Mouse (Mus musculus) liver, postnatal 0 days (tissue): ENCODE data around the gene Ninj1. TPM values are rescaled to one million over a fixed set of nuclear protein-coding genes. Genes with fewer than 3 reads are reported as not detected.
A peak's percentile ranks its signal among the peaks of the same experiment; 100 is the strongest.

Experiments
- ATAC-seq: fragments of 200-750 bp; cut with Nextera tagmentation; 2 replicates; pipeline ENCODE4 v1.8.0; 2017; ENCODE audit warnings: mild to moderate bottlenecking, moderate library complexity
- DNase-seq: peaks from one replicate; pipeline ENCODE4 v3.0.0-alpha.2; 2016
- H3K27ac ChIP-seq: fragments of 300-500 bp; sonication (generic); 2 replicates; pipeline ENCODE4 v1.5.1; 2014; ENCODE audit warnings: antibody characterized with exemption, moderate library complexity, mild to moderate bottlenecking, low read depth
- H3K27me3 ChIP-seq: fragments of 300-500 bp; sonication (generic); 2 replicates; pipeline ENCODE4 v1.6.1; 2014; ENCODE audit warnings: low read length, control low read depth, mixed read lengths; ENCODE audit not compliant: insufficient read depth
- H3K36me3 ChIP-seq: fragments of 300-500 bp; sonication (generic); replicated peaks from 2 replicates; pipeline ENCODE4 v1.6.1; 2014; ENCODE audit warnings: mild to moderate bottlenecking, control low read depth, low read length, moderate library complexity, mixed read lengths; ENCODE audit not compliant: insufficient read depth
- H3K4me1 ChIP-seq: fragments of 300-500 bp; sonication (generic); 2 replicates; pipeline ENCODE4 v1.6.1; 2014; ENCODE audit warnings: antibody characterized with exemption, mild to moderate bottlenecking, control low read depth; ENCODE audit not compliant: insufficient read depth
- H3K4me2 ChIP-seq: fragments of 300-500 bp; sonication (generic); 2 replicates; pipeline ENCODE4 v1.6.1; 2014; ENCODE audit warnings: low read depth, mild to moderate bottlenecking, low read length, moderate library complexity, mixed read lengths
- H3K4me3 ChIP-seq: fragments of 300-500 bp; sonication (generic); 2 replicates; pipeline ENCODE4 v1.5.1; 2014; ENCODE audit warnings: low read depth, low read length
- H3K9ac ChIP-seq: fragments of 300-500 bp; sonication (generic); replicated peaks from 2 replicates; pipeline ENCODE4 v1.6.1; 2014; ENCODE audit warnings: mild to moderate bottlenecking, moderate library complexity
- H3K9me3 ChIP-seq: fragments of 300-500 bp; sonication (generic); 2 replicates; pipeline ENCODE4 v1.6.1; 2016; ENCODE audit warnings: mild to moderate bottlenecking, control low read depth, low read length, mixed read lengths
- CTCF ChIP-seq: sonication (generic); IDR thresholded peaks from 2 replicates; pipeline ENCODE4 v1.5.1; 2016; ENCODE audit warnings: antibody characterized with exemption, low read depth
- EP300 ChIP-seq: IDR thresholded peaks from 2 replicates; pipeline ENCODE4 v1.6.1; 2016; ENCODE audit warnings: antibody characterized with exemption, low read depth, mild to moderate bottlenecking
- WGBS: fragments of 180-500 bp; shearing (Covaris S2); extraction: QIAGEN DNeasy Blood & Tissue Kit; methylation state at CpG from one replicate; pipeline ENCODE4 v1.1.7; 2014; ENCODE audit not compliant: insufficient replicate concordance; 5-methylcytosine and 5-hydroxymethylcytosine counted together
- polyA plus RNA-seq: library from polyadenylated mRNA; unstranded; fragments of >200 nt; fragmentation: Nextera tagmentation; extraction: Ambion mirVana; gene quantifications from 2 replicates; pipeline ENCODE4 v1.2.1, GENCODE M21; 2015

The Ninj1 gene
- 106 and 118 TPM in 2 replicates for polyA plus RNA-seq

DNA sequence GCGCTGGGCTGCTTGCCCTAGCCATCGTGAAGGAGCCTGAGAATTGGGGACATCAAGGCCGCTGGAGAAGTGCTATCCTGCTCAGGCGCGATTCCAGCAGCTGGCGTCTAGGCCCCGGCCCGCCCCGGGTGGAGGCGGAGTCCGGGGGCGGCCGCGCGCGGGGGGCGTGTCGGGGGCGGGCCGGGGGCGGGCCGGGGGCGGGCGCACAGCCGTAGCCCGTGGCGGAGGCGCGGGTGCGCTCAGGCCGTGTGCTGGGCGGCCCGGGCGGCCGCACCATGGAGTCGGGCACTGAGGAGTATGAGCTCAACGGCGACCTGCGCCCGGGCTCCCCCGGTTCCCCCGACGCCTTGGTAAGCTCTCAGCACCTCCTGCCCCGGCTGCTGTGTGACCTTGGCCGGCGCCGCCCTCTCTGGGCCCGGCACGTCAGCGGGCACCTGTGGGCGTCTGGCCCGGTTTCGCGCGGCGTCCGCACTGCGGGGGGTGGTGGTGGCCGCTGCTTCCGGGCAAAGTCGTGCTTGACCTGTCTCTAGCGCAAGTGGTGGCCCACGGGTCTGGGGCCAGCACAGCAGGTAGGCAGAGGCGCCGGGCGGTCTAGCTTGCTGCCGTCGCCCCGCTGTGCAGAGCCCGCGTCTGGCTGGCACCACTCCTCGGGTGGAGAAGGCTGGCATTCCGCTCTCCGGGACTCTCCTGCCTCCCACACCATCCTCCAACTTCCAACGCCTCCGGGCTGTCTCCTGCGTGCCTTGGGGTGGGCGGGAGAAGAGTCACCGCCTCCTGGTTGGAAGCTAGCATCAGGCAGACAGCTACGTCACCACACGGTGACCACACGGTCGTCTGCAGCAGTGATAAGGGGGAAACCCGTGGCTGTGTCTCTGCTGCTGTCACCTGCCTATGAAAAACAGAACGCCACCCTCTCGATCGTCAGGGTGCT lies at the start of gene Ninj1:
Gene Ninj1 (plus strand): TSS at position 198 of the 931 bp plus-strand sequence.
- Histone ChIP-seq H3K36me3 (no peaks in the 10 kb centered on the region), H3K4me2 (peak within 1 kb of the TSS; percentile 92), H3K27me3 (no peaks in the 10 kb centered on the region), H3K9me3 (no peaks in the 10 kb centered on the region), H3K27ac (peak within 1 kb of the TSS; percentile 95), H3K9ac (peak within 1 kb of the TSS; percentile 77), H3K4me1 (peaks cover 60% of the 10 kb centered on the region), H3K4me3 (peak within 1 kb of the TSS; percentile 65)
- DNase-seq (peak; percentile 88), ATAC-seq (peak; percentile 85)
- TF ChIP-seq EP300: peak; percentile 13; the same call in 1 of the 2 replicates
- TF ChIP-seq CTCF: no peak
- 1% methylated on average over 59 of the region's 87 CpGs for WGBS

DNA sequence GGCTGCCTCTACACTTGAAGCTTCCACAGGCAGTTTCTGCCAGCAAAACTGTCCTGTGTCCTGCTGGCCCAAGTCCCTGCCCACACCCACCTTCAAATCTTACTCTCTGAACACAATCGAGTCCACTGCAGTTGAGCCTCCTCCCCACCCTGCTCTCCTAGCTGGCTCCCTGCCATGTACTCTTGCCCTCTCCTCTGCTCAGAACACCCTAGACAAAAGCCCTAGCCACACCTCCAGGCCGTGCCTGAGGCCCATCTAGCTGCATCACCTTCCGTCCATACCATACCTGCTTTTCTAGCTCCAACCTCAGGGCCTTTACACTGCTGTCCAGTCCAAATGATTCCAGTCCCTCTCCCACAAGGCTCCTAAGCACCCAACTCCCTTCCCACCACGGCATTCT lies 46.7 kb upstream of the Ninj1 start:
- Histone ChIP-seq H3K9ac (no peak overlapping the region), H3K27ac (no peak overlapping the region), H3K4me3 (no peak overlapping the region), H3K4me1 (no peaks in the 10 kb centered on the region), H3K9me3 (no peaks in the 10 kb centered on the region), H3K27me3 (peaks cover 16% of the 10 kb centered on the region), H3K36me3 (no peaks in the 10 kb centered on the region), H3K4me2 (no peak overlapping the region)
- TF ChIP-seq EP300: no peak
- TF ChIP-seq CTCF: no peak
- 47% methylated on average over 4 of the region's 4 CpGs for WGBS
- DNase-seq: peak; percentile 27
- no peak for ATAC-seq

DNA sequence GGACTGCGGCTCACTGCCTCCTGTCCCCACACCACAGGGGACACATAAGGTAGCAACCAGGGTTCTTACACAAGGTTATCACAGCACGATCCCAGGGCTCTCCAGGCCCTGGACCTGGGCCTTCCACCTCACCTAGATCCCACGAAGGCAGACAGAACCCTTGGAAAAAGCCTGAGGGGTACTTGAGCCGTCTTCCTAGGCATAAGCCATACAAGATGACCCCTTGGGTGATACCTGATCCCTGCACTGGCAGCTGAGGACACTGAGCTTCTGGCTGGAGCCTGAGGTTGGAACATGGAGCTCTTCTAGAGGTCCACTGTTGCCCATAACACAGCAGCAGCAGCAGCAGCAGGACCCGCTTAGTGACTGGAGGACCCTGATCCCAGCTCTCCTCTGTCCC lies 44.9 kb upstream of the Ninj1 start:
- no peak for DNase-seq
- H3K4me2 ChIP-seq: no peak overlapping the region
- ATAC-seq: no peak
- H3K36me3 ChIP-seq: no peaks in the 10 kb centered on the region
- H3K27ac ChIP-seq: no peak overlapping the region
- 75% methylated on average over 5 of the region's 5 CpGs for WGBS
- no peak overlapping the region for H3K9ac ChIP-seq
- H3K4me1 ChIP-seq: peaks cover 8% of the 10 kb centered on the region
- TF ChIP-seq EP300 (no peak), CTCF (no peak)
- no peak overlapping the region for H3K4me3 ChIP-seq
- peaks cover 33% of the 10 kb centered on the region for H3K27me3 ChIP-seq
- no peaks in the 10 kb centered on the region for H3K9me3 ChIP-seq

DNA sequence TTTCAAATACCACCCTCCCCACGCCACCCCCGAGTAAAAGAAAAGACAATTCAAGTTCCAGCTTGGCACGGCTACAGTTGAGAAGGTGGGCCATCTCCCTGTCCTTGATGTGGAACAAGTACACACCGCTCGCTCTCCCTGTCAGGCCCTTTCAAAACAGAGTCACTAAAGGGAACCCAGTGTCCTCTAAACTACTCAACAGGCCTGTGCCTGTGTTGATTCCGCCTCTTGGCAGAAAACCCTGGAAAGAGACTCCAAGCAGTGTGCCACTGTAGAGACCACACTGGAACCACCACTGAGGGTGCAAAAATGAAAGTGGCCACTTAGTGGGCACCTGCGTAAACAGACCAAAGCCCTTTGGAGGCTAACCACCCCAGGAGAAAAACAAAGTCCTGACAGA lies 44.0 kb upstream of the Ninj1 start:
- Histone ChIP-seq H3K4me1 (peaks cover 11% of the 10 kb centered on the region), H3K27me3 (peaks cover 42% of the 10 kb centered on the region), H3K9me3 (no peaks in the 10 kb centered on the region), H3K9ac (no peak overlapping the region), H3K4me2 (no peak overlapping the region), H3K27ac (no peak overlapping the region), H3K36me3 (no peaks in the 10 kb centered on the region), H3K4me3 (no peak overlapping the region)
- 84% methylated on average over 7 of the region's 7 CpGs for WGBS
- no peak for DNase-seq
- TF ChIP-seq EP300 (no peak), CTCF (no peak)
- no peak for ATAC-seq

DNA sequence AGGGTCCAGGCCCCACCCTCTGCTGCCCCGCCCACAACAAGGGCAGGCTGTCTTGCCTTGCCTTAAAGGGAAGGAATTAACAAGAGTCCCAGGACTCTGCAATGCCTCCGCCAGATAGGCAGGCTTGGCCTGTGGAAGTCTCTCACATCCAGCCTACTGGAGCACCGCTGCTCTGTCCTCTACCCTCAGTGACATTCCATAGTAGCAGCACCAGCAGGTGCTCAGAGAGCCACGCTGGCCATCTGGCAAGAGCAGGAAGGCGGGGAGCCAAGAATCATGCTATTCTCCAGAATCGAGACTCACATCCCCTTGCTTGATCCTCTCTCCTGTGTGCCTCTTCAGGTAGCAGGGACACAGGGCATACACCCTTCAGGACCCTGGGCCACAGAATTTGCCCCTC lies 42.8 kb upstream of the Ninj1 start:
- Histone ChIP-seq H3K9me3 (no peaks in the 10 kb centered on the region), H3K9ac (no peak overlapping the region), H3K27me3 (peaks cover 53% of the 10 kb centered on the region), H3K4me3 (no peak overlapping the region), H3K4me1 (peaks cover 11% of the 10 kb centered on the region), H3K27ac (no peak overlapping the region), H3K4me2 (no peak overlapping the region), H3K36me3 (no peaks in the 10 kb centered on the region)
- DNase-seq (no peak), ATAC-seq (no peak)
- WGBS: 62% methylated on average over 6 of the region's 6 CpGs
- no peak for TF ChIP-seq EP300
- no peak for TF ChIP-seq CTCF

DNA sequence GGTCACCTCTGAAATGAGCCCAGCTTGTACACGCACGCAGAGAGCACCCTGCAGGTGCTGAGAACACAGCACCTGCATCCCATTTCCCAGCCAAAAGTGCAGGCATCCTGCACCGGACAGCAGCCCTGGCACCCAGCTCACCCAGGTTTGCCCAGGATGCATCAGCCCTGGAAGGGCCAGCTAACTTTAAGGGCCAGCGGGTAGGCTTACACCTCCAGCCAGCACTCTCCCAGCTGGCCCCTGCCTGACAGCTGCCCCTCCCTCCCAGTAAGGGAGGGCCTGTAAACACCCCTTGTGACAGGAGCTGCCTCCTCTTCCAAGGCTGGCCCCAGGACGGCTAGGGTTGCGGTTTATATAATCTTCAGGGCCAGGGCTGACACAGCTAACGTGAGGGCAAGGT lies 41.9 kb upstream of the Ninj1 start:
- Histone ChIP-seq H3K9me3 (no peaks in the 10 kb centered on the region), H3K27me3 (peaks cover 55% of the 10 kb centered on the region), H3K36me3 (no peaks in the 10 kb centered on the region), H3K9ac (no peak overlapping the region), H3K27ac (no peak overlapping the region), H3K4me2 (no peak overlapping the region), H3K4me1 (peaks cover 11% of the 10 kb centered on the region), H3K4me3 (no peak overlapping the region)
- TF ChIP-seq EP300: no peak
- no peak for TF ChIP-seq CTCF
- 43% methylated on average over 7 of the region's 7 CpGs for whole genome bisulfite sequencing
- DNase-seq (no peak), ATAC-seq (no peak)
